Mouse (Mus musculus) forebrain, embryonic 13.5 days (tissue): Measurements from ENCODE around the gene Psors1c2. TPM values are rescaled to one million over a fixed set of nuclear protein-coding genes. Genes with fewer than 3 reads are reported as not detected.
"Not testable (repeated sequence)": the region's sequence is repeated elsewhere in the genome, so short reads cannot be mapped to it uniquely, and the experiment has no call there.

Source experiments
- ATAC-seq: fragments of 200-750 bp; cut with Nextera tagmentation; 2 replicates; pipeline ENCODE4 v1.8.0; 2017
- H3K27ac ChIP-seq: fragments of 300-500 bp; sonication (generic); 2 replicates; pipeline ENCODE4 v1.5.1; 2015; ENCODE audit warnings: inconsistent platforms, mild to moderate bottlenecking, moderate library complexity
- H3K27me3 ChIP-seq: fragments of 300-500 bp; sonication (generic); 2 replicates; pipeline ENCODE4 v1.6.1; 2015; ENCODE audit warnings: mild to moderate bottlenecking, inconsistent platforms
- H3K36me3 ChIP-seq: fragments of 300-500 bp; sonication (generic); 2 replicates; pipeline ENCODE4 v1.6.1; 2015; ENCODE audit warnings: mild to moderate bottlenecking, inconsistent platforms; ENCODE audit not compliant: poor library complexity, severe bottlenecking
- H3K4me1 ChIP-seq: fragments of 300-500 bp; sonication (generic); 2 replicates; pipeline ENCODE4 v1.6.1; 2015; ENCODE audit warnings: inconsistent platforms
- H3K4me2 ChIP-seq: fragments of 300-500 bp; sonication (generic); 2 replicates; pipeline ENCODE4 v1.6.1; 2015; ENCODE audit warnings: inconsistent platforms, mild to moderate bottlenecking, moderate library complexity
- H3K4me3 ChIP-seq: fragments of 300-500 bp; sonication (generic); 2 replicates; pipeline ENCODE4 v1.5.1; 2015; ENCODE audit warnings: mild to moderate bottlenecking, inconsistent platforms
- H3K9ac ChIP-seq: fragments of 300-500 bp; sonication (generic); 2 replicates; pipeline ENCODE4 v1.6.1; 2015; ENCODE audit warnings: mild to moderate bottlenecking, inconsistent platforms
- H3K9me3 ChIP-seq: fragments of 300-500 bp; sonication (generic); replicated peaks from 2 replicates; pipeline ENCODE4 v1.6.1; 2016; ENCODE audit warnings: inconsistent platforms
- WGBS: fragments of 180-500 bp; shearing (Covaris S2); methylation state at CpG from one replicate; pipeline ENCODE4 v1.1.7; 2015; 5-methylcytosine and 5-hydroxymethylcytosine counted together
- polyA plus RNA-seq: library from polyadenylated mRNA; unstranded; fragments of >200 nt; fragmentation: Nextera tagmentation; extraction: Ambion mirVana; gene quantifications from 2 replicates; pipeline ENCODE4 v1.2.1, GENCODE M21; 2015

The Psors1c2 gene
- polyA plus RNA-seq, 1 experiment from 2014 or later, result 2.1 TPM

GRCm38 (mm10) chr17:35506881-35507280 lies 26.1 kb upstream of the Psors1c2 start:
- H3K4me1 ChIP-seq, result no peaks in the 10 kb centered on the region
- no peak overlapping the region for H3K9ac ChIP-seq
- WGBS, result 10% methylated on average over 10 of the region's 10 CpGs
- H3K36me3 ChIP-seq, result no peaks in the 10 kb centered on the region
- H3K27ac ChIP-seq, result no peak overlapping the region
- no peak overlapping the region for H3K4me2 ChIP-seq
- H3K4me3 ChIP-seq, result no peak overlapping the region
- ATAC-seq, result no peak
- peaks cover 52% of the 10 kb centered on the region for H3K27me3 ChIP-seq
- no peaks in the 10 kb centered on the region for H3K9me3 ChIP-seq

DNA sequence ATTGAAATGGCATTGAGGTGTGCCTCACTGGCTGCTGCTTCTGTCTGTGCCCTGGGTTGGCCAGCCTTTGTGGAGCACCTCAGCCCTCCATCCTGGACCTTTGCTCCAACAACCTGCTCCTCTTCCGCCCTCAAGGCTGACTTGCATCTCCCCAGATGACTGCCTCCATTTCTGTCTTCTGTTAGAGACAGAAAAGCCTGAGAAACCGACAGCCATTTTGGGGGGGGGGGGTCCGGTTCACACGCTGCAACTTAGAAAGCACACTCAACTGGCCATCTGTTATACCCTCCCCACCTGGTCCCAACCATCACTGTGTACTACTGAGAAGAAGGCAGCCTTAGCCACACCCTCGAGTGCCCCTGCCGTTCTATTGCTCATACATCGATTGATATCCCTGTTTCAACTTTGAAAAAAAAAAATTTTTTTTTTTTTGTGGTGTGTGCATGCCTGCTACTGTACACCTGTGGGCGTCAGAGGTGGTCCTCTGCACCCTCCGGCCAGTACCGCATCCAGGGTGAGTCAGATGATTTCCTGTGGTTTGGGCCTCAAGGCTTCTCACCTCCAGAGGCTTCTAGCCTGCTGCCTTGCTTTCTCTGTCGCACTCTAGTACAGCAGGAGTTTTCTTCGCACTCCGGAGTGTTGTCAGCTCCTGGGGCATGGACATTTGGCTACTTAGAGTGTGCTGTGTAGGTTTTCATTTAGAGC lies 25.3 kb upstream of the Psors1c2 start:
- Histone ChIP-seq H3K9ac (no peak overlapping the region), H3K4me1 (no peaks in the 10 kb centered on the region), H3K4me2 (no peak overlapping the region), H3K9me3 (no peaks in the 10 kb centered on the region), H3K4me3 (no peak overlapping the region), H3K27ac (no peak overlapping the region), H3K36me3 (no peaks in the 10 kb centered on the region), H3K27me3 (peaks cover 51% of the 10 kb centered on the region)
- WGBS, result 26% methylated on average over 13 of the region's 13 CpGs
- ATAC-seq, result no peak

GRCm38 (mm10) chr17:35508279-35508678 lies 24.7 kb upstream of the Psors1c2 start:
- H3K27me3 ChIP-seq, result peaks cover 49% of the 10 kb centered on the region
- not testable (repeated sequence) for H3K9ac ChIP-seq, H3K27ac ChIP-seq, H3K9me3 ChIP-seq, H3K4me3 ChIP-seq, H3K4me2 ChIP-seq, ATAC-seq, H3K4me1 ChIP-seq, H3K36me3 ChIP-seq
- 54% methylated on average over 5 of the region's 5 CpGs for WGBS

DNA sequence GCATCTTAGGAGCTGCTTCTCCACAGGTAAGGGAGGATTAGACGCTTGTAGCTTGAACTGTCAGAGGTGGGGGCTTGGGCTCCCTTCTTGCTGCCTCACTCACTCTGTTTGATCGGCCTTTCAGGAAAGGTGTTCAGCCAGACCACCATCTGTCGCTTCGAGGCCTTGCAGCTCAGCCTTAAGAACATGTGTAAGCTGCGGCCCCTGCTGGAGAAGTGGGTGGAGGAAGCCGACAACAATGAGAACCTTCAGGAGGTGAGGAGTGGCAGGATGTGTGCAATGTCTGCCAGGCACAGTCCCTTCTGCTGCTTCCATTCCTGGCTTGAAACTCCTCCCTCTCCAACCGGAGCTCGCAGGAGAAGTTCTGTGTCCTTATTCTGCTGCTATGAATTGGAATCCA lies 23.7 kb upstream of the Psors1c2 start:
- no peak overlapping the region for H3K4me3 ChIP-seq
- H3K36me3 ChIP-seq, result 0 out of 2 replicates have a peak, but pooled peaks cover 2% of the 10 kb centered on the region
- ATAC-seq, result 0 out of 2 replicates have a peak, but pooled peaks have one; percentile 13
- no peak overlapping the region for H3K4me2 ChIP-seq
- no peak overlapping the region for H3K9ac ChIP-seq
- 26% methylated on average over 8 of the region's 8 CpGs for WGBS
- H3K9me3 ChIP-seq, result no peaks in the 10 kb centered on the region
- H3K27me3 ChIP-seq, result peaks cover 47% of the 10 kb centered on the region
- H3K27ac ChIP-seq, result no peak overlapping the region
- peaks cover 3% of the 10 kb centered on the region for H3K4me1 ChIP-seq

- H3K4me3 ChIP-seq, result no peak overlapping the region
- no peaks in the 10 kb centered on the region for H3K9me3 ChIP-seq
- H3K27ac ChIP-seq, result no peak overlapping the region
- H3K4me1 ChIP-seq, result peaks cover 32% of the 10 kb centered on the region
- peak overlapping the region; percentile 72 for H3K4me2 ChIP-seq
- peaks cover 9% of the 10 kb centered on the region; the same call in 1 of the 2 replicates for H3K27me3 ChIP-seq
- 92% methylated on average over 7 of the region's 7 CpGs for WGBS
- 0 out of 2 replicates have a peak, but pooled peaks cover 2% of the 10 kb centered on the region for H3K36me3 ChIP-seq
- H3K9ac ChIP-seq, result no peak overlapping the region
- ATAC-seq, result no peak
Observed at GRCm38 (mm10) chr17:35512916-35513626, 19.9 kb upstream of the Psors1c2 start.

GRCm38 (mm10) chr17:35513886-35514285 lies 19.1 kb upstream of the Psors1c2 start:
- Histone ChIP-seq H3K9ac (0 out of 2 replicates have a peak overlapping the region, but pooled peaks have one; percentile 68), H3K4me2 (peak overlapping the region; percentile 72)
- ATAC-seq, result no peak

DNA sequence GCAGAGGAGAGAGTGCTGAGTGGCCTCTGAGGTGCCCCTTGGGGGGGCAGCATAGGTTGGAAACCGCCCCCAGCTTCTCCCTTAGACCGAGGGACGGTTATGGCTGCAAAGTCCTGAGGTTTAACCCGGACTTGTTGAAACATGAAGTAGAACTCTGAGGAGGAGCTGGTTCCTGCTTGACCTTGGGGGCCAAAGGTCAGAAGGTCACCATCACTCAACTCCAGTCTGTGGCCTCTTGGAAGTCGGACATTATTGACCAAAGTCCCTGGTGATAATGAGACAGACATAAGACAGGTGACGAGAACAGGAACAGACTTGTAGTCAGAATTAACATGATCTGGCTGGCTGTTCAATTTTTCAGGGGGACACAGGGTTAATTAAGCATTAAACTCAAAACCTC lies 18.2 kb upstream of the Psors1c2 start:
- H3K4me2 ChIP-seq, result peak overlapping the region; percentile 72
- H3K4me1 ChIP-seq, result peaks cover 36% of the 10 kb centered on the region
- no peak for ATAC-seq
- 0 out of 2 replicates have a peak, but pooled peaks cover 2% of the 10 kb centered on the region for H3K36me3 ChIP-seq
- no peak overlapping the region for H3K27ac ChIP-seq
- peak overlapping the region; percentile 68 for H3K9ac ChIP-seq
- no peaks in the 10 kb centered on the region for H3K27me3 ChIP-seq
- no peaks in the 10 kb centered on the region for H3K9me3 ChIP-seq
- H3K4me3 ChIP-seq, result peak overlapping the region; percentile 59
- 76% methylated on average over 6 of the region's 6 CpGs for WGBS

More at GRCm38 (mm10) chr17:35513886-35514285, 19.1 kb upstream of the Psors1c2 start:
- peaks cover 4% of the 10 kb centered on the region; the same call in 1 of the 2 replicates for H3K27me3 ChIP-seq
- no peak overlapping the region for H3K27ac ChIP-seq
- 17% methylated on average over 2 of the region's 2 CpGs for WGBS
- 0 out of 2 replicates have a peak, but pooled peaks cover 2% of the 10 kb centered on the region for H3K36me3 ChIP-seq
- no peaks in the 10 kb centered on the region for H3K9me3 ChIP-seq
- 0 out of 2 replicates have a peak overlapping the region, but pooled peaks have one; percentile 59 for H3K4me3 ChIP-seq
- peaks cover 36% of the 10 kb centered on the region for H3K4me1 ChIP-seq

DNA sequence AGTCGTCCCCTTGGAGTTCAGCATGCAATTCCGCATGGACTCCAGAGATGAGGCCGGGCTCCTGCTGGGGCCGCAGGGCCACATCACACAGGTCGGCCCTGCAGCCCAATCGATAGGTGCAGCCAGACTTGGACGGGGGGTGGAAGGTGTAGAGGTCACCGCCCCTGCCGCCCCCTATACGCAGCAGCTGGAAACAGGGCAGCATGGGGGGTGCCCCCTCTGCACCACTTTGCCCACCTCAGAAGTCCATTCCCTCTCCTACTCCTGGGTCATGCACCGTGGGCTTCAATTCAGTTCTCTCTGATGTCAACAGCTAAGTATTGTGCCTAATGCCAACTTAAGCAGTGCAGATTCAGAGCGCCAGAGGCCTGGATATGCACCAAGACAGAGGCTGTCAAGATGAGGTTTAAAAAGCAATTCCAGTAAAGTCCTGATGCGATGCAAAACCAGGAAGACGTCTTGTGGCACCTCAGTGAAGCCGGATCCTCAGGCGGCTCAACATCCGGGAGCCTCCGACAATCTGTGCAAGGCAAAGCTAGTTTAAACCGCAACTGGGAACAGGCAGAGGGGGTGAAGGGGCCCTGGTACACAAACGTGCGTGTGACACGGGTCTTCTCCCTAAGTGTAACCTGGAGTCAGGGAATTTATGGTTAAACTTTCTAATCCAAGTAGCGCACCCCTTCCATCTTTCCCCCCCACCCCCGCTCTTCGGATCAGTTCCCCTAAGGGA lies 16.9 kb upstream of the Psors1c2 start:
- Histone ChIP-seq H3K9ac (peak overlapping the region; percentile 68), H3K27me3 (no peaks in the 10 kb centered on the region), H3K4me3 (peak overlapping the region; percentile 59), H3K4me2 (peak overlapping the region; percentile 72), H3K9me3 (no peaks in the 10 kb centered on the region), H3K27ac (no peak overlapping the region), H3K36me3 (peaks cover 9% of the 10 kb centered on the region; the same call in 1 of the 2 replicates), H3K4me1 (peaks cover 36% of the 10 kb centered on the region)
- peak; percentile 20; the same call in 1 of the 2 replicates for ATAC-seq
- WGBS, result 11% methylated on average over 25 of the region's 25 CpGs

DNA sequence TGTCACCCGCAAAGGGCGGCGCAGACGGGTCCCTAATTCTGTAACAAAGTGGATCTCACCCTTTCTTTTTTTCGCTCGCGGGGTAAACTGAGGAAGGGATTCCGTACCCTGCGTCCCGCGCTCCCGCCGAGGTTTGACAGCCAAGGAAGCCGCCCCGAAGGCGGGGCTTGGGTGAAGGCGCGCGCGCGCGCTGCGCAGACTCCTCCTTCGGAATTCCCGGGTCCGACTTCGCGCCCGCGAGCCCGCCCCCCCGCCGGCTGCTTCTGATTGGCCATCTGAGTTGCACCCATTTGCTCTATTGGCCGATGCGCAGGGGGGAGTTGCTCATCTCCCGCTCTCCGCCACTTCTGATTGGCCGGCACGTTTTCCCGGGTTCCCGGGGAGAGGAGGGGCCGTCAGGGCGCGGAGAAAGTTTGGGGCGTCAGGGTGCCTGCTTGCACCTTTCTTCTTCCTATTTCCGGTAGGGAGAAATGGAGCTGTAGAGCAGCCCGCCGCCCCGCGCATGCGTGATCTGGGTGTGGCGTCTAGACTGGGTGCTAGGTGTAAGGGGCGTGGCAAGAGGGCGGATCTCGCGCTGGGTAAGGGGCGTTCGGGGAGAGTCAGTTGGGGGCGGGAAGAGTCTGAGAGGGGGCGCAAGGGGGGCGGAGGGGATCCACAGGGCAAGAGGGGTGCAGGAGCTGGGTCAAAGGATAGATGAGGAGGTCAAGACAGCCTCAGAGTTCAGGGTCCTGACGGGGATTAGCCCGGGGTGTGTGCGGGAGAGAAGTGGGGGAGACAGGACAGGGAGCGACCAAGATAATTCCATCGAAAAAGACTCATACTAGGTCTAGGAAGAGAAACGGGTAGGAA lies 16.1 kb upstream of the Psors1c2 start, which contains the start of the genes Tcf19 and Cchcr1:
Tcf19 (minus strand) TSS at position 173 of the 849 bp plus-strand sequence.
Cchcr1 (plus strand) TSS at position 449 of the 849 bp plus-strand sequence.
- H3K9me3 ChIP-seq, result no peaks in the 10 kb centered on the region
- H3K4me2 ChIP-seq, result peak within 1 kb of the TSS; percentile 72
- peak; percentile 97 for ATAC-seq
- no peaks in the 10 kb centered on the region for H3K27me3 ChIP-seq
- no peak within 1 kb of the TSS for H3K27ac ChIP-seq
- H3K36me3 ChIP-seq, result peaks cover 11% of the 10 kb centered on the region; the same call in 1 of the 2 replicates
- peak within 1 kb of the TSS; percentile 68 for H3K9ac ChIP-seq
- under 1% methylated on average over 67 of the region's 67 CpGs for WGBS
- peak within 1 kb of the TSS; percentile 59 for H3K4me3 ChIP-seq
- H3K4me1 ChIP-seq, result peaks cover 36% of the 10 kb centered on the region

DNA sequence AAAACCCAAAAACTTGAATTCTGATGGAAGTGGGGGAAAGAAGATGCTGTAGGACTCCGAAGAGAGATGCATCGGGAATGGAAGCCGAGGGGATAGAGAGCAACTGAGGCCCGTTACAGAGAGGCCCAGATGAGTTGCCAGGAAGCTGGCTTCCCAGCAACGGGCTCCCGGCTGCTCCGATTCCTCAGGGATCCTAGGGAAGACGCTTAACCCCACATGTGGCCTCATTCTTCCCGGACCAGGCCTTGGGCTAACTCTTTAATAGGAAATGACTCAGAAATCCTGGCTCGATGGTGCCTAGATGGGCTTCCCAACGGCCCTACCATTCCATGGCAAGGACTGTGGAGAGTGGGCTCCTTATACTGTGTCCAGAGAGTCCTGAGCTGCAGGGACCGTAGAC lies 15.5 kb upstream of the Psors1c2 start:
- H3K27me3 ChIP-seq, result no peaks in the 10 kb centered on the region
- H3K36me3 ChIP-seq, result peaks cover 14% of the 10 kb centered on the region; the same call in 1 of the 2 replicates
- peak overlapping the region; percentile 72 for H3K4me2 ChIP-seq
- 8% methylated on average over 12 of the region's 12 CpGs for WGBS
- H3K9ac ChIP-seq, result peak overlapping the region; percentile 57
- H3K4me1 ChIP-seq, result peaks cover 36% of the 10 kb centered on the region
- peak overlapping the region; percentile 59 for H3K4me3 ChIP-seq
- no peaks in the 10 kb centered on the region for H3K9me3 ChIP-seq
- H3K27ac ChIP-seq, result no peak overlapping the region
- ATAC-seq, result no peak

GRCm38 (mm10) chr17:35524354-35524753 lies 8.6 kb upstream of the Psors1c2 start:
- H3K27me3 ChIP-seq, result no peaks in the 10 kb centered on the region
- H3K4me2 ChIP-seq, result no peak overlapping the region
- ATAC-seq, result no peak
- H3K9me3 ChIP-seq, result no peaks in the 10 kb centered on the region
- no peak overlapping the region for H3K4me3 ChIP-seq
- H3K36me3 ChIP-seq, result peaks cover 73% of the 10 kb centered on the region
- no peak overlapping the region for H3K9ac ChIP-seq
- no peaks in the 10 kb centered on the region for H3K4me1 ChIP-seq
- whole genome bisulfite sequencing, result 88% methylated on average over 9 of the region's 9 CpGs
- H3K27ac ChIP-seq, result no peak overlapping the region
